Mouse (Mus musculus) lung, adult 2 months (tissue): ENCODE results near the gene CK137956.

Source experiments
- CTCF ChIP-seq: fragments of 200-500 bp; IDR thresholded peaks from 2 replicates; pipeline ENCODE4 v1.5.1; 2011; ENCODE audit warnings: mild to moderate bottlenecking, low read length, control low read depth; ENCODE audit not compliant: insufficient read depth
- POLR2A ChIP-seq: fragments of 200-500 bp; IDR thresholded peaks from 2 replicates; pipeline ENCODE4 v1.6.1; 2011; ENCODE audit warnings: low read depth, mild to moderate bottlenecking, control low read depth, low read length, borderline replicate concordance; ENCODE audit errors: extremely low read depth

- TF ChIP-seq POLR2A, result no peak
- no peak for TF ChIP-seq CTCF
Observed at GRCm38 (mm10) chr4:127987784-127988455, 17.2 kb upstream of the CK137956 start, which contains the start of gene Csmd2.
